Mouse (Mus musculus): ENCODE results near the gene Mfap1a. TPM values are rescaled to one million over a fixed set of nuclear protein-coding genes. Genes with fewer than 3 reads are reported as not detected.
A peak's percentile ranks its signal among the peaks of the same experiment; 100 is the strongest.
"Not testable (repeated sequence)": the region's sequence is repeated elsewhere in the genome, so short reads cannot be mapped to it uniquely, and the experiment has no call there.

Gene Mfap1a
- polyA plus RNA-seq (2016; fragmentation: Nextera tagmentation; extraction: Ambion mirVana) = 27.9 and 29.5 TPM in 2 replicates

- Histone ChIP-seq H3K4me1 (peaks cover 33% of the 10 kb centered on the region), H3K4me3 (peak within 1 kb of the TSS; percentile 65), H3K36me3 (replicated peaks) (peaks cover 50% of the 10 kb centered on the region), H3K27ac (peak within 1 kb of the TSS; percentile 82)
- H3K27me3 ChIP-seq (ENCODE audit: poor library complexity, severe bottlenecking); H3K9me3 ChIP-seq: not testable (repeated sequence)
- WGBS = 4% methylated on average over 42 of the region's 42 CpGs
- peak; percentile 87 for DNase-seq (ENCODE audit: extremely low spot score, low spot score)
Observed at GRCm38 (mm10) chr2:121505942-121506882, at the start of gene Mfap1a, which contains the start of gene Wdr76. Mfap1a (minus strand) TSS chr2:121506665. Wdr76 (plus strand) TSS chr2:121506723.

- no peak for DNase-seq (ENCODE audit: extremely low spot score, low spot score)
- no peak overlapping the region for H3K27ac ChIP-seq
- H3K36me3 ChIP-seq (replicated peaks) = peaks cover 63% of the 10 kb centered on the region
- H3K4me3 ChIP-seq = no peak overlapping the region
- whole genome bisulfite sequencing = 89% methylated on average over 8 of the region's 8 CpGs
- H3K27me3 ChIP-seq (ENCODE audit: poor library complexity, severe bottlenecking) = no peaks in the 10 kb centered on the region
- H3K9me3 ChIP-seq = no peaks in the 10 kb centered on the region
- H3K4me1 ChIP-seq = no peaks in the 10 kb centered on the region
Observed at GRCm38 (mm10) chr2:121551271-121551670, 44.8 kb upstream of the Mfap1a start.

- DNase-seq (ENCODE audit: extremely low spot score, low spot score) = no peak
- no peak overlapping the region for H3K27ac ChIP-seq
- 96% methylated on average over 6 of the region's 6 CpGs for WGBS
- no peaks in the 10 kb centered on the region for H3K27me3 ChIP-seq (ENCODE audit: poor library complexity, severe bottlenecking)
- H3K4me1 ChIP-seq = no peaks in the 10 kb centered on the region
- H3K9me3 ChIP-seq = no peaks in the 10 kb centered on the region
- H3K36me3 ChIP-seq (replicated peaks) = peaks cover 78% of the 10 kb centered on the region
- no peak overlapping the region for H3K4me3 ChIP-seq
Observed at GRCm38 (mm10) chr2:121549630-121550029, 43.2 kb upstream of the Mfap1a start.

- H3K9me3 ChIP-seq = no peaks in the 10 kb centered on the region
- H3K36me3 ChIP-seq (replicated peaks) = peaks cover 97% of the 10 kb centered on the region
- 96% methylated on average over 3 of the region's 3 CpGs for WGBS
- DNase-seq (ENCODE audit: extremely low spot score, low spot score) = no peak
- no peaks in the 10 kb centered on the region for H3K27me3 ChIP-seq (ENCODE audit: poor library complexity, severe bottlenecking)
- no peak overlapping the region for H3K27ac ChIP-seq
- no peak overlapping the region for H3K4me3 ChIP-seq
- H3K4me1 ChIP-seq = no peaks in the 10 kb centered on the region
Observed at GRCm38 (mm10) chr2:121544829-121545228, 38.4 kb upstream of the Mfap1a start.

GRCm38 (mm10) chr2:121525056-121525455, 18.6 kb upstream of the Mfap1a start:
- H3K36me3 ChIP-seq (replicated peaks) = peaks cover 86% of the 10 kb centered on the region
- H3K9me3 ChIP-seq = no peaks in the 10 kb centered on the region
- H3K4me3 ChIP-seq = no peak overlapping the region
- no peak overlapping the region for H3K27ac ChIP-seq
- 90% methylated on average over 2 of the region's 2 CpGs for WGBS
- DNase-seq (ENCODE audit: extremely low spot score, low spot score) = no peak
- H3K4me1 ChIP-seq = no peaks in the 10 kb centered on the region
- H3K27me3 ChIP-seq (ENCODE audit: poor library complexity, severe bottlenecking) = no peaks in the 10 kb centered on the region

GRCm38 (mm10) chr2:121522830-121523229, 16.4 kb upstream of the Mfap1a start:
- not testable (repeated sequence) for H3K4me3 ChIP-seq; H3K4me1 ChIP-seq; H3K27me3 ChIP-seq (ENCODE audit: poor library complexity, severe bottlenecking); DNase-seq (ENCODE audit: extremely low spot score, low spot score); H3K27ac ChIP-seq; H3K9me3 ChIP-seq
- H3K36me3 ChIP-seq (replicated peaks) = peaks cover 87% of the 10 kb centered on the region
- WGBS = 92% methylated on average over 3 of the region's 3 CpGs

- H3K4me1 ChIP-seq = no peaks in the 10 kb centered on the region
- H3K27me3 ChIP-seq (ENCODE audit: poor library complexity, severe bottlenecking) = no peaks in the 10 kb centered on the region
- no peak overlapping the region for H3K27ac ChIP-seq
- H3K9me3 ChIP-seq = no peaks in the 10 kb centered on the region
- no peak overlapping the region for H3K4me3 ChIP-seq
- peaks cover 92% of the 10 kb centered on the region for H3K36me3 ChIP-seq (replicated peaks)
- WGBS = 96% methylated on average over 2 of the region's 2 CpGs
- DNase-seq (ENCODE audit: extremely low spot score, low spot score) = no peak
Observed at GRCm38 (mm10) chr2:121522006-121522405, 15.5 kb upstream of the Mfap1a start.

- not testable (repeated sequence) for H3K4me3 ChIP-seq; H3K9me3 ChIP-seq; H3K4me1 ChIP-seq; H3K27me3 ChIP-seq (ENCODE audit: poor library complexity, severe bottlenecking); H3K27ac ChIP-seq; DNase-seq (ENCODE audit: extremely low spot score, low spot score)
- H3K36me3 ChIP-seq (replicated peaks) = peaks cover 91% of the 10 kb centered on the region
- 94% methylated on average over 4 of the region's 4 CpGs for WGBS
Observed at GRCm38 (mm10) chr2:121518711-121519110, 12.2 kb upstream of the Mfap1a start.

- Histone ChIP-seq H3K36me3 (replicated peaks) (peaks cover 91% of the 10 kb centered on the region), H3K4me3 (no peak overlapping the region), H3K27ac (no peak overlapping the region), H3K9me3 (no peaks in the 10 kb centered on the region), H3K27me3 (ENCODE audit: poor library complexity, severe bottlenecking) (no peaks in the 10 kb centered on the region), H3K4me1 (no peaks in the 10 kb centered on the region)
- DNase-seq (ENCODE audit: extremely low spot score, low spot score) = no peak
- WGBS = 95% methylated on average over 5 of the region's 5 CpGs
Observed at GRCm38 (mm10) chr2:121518106-121518505, 11.6 kb upstream of the Mfap1a start.

- Histone ChIP-seq H3K4me1 (peaks cover 9% of the 10 kb centered on the region), H3K27me3 (ENCODE audit: poor library complexity, severe bottlenecking) (no peaks in the 10 kb centered on the region), H3K9me3 (no peaks in the 10 kb centered on the region), H3K4me3 (no peak overlapping the region), H3K36me3 (replicated peaks) (peaks cover 96% of the 10 kb centered on the region), H3K27ac (no peak overlapping the region)
- 97% methylated on average over 4 of the region's 4 CpGs for WGBS
- no peak for DNase-seq (ENCODE audit: extremely low spot score, low spot score)
Observed at GRCm38 (mm10) chr2:121514211-121514610, 7.7 kb upstream of the Mfap1a start.

- Histone ChIP-seq H3K36me3 (replicated peaks) (peaks cover 96% of the 10 kb centered on the region), H3K4me1 (peaks cover 19% of the 10 kb centered on the region)
- WGBS = 93% methylated on average over 5 of the region's 5 CpGs
- not testable (repeated sequence) for H3K27ac ChIP-seq; H3K4me3 ChIP-seq; DNase-seq (ENCODE audit: extremely low spot score, low spot score); H3K27me3 ChIP-seq (ENCODE audit: poor library complexity, severe bottlenecking); H3K9me3 ChIP-seq
Observed at GRCm38 (mm10) chr2:121512991-121513765, 6.7 kb upstream of the Mfap1a start.

- 94% methylated on average over 8 of the region's 8 CpGs for WGBS
- no peaks in the 10 kb centered on the region for H3K27me3 ChIP-seq (ENCODE audit: poor library complexity, severe bottlenecking)
- peaks cover 31% of the 10 kb centered on the region for H3K4me1 ChIP-seq
- 0 out of 2 replicates have a peak, but pooled peaks cover 4% of the 10 kb centered on the region for H3K9me3 ChIP-seq
- H3K36me3 ChIP-seq (replicated peaks) = peaks cover 80% of the 10 kb centered on the region
- no peak overlapping the region for H3K27ac ChIP-seq
- no peak overlapping the region for H3K4me3 ChIP-seq
- no peak for DNase-seq (ENCODE audit: extremely low spot score, low spot score)
Observed at GRCm38 (mm10) chr2:121511401-121511800, 4.9 kb upstream of the Mfap1a start.

Measured in forebrain, embryonic 10.5 days (tissue).